Mouse (Mus musculus): ENCODE measurements around the gene S100a2. TPM values are rescaled to one million over a fixed set of nuclear protein-coding genes. Genes with fewer than 3 reads are reported as not detected.

S100a2 gene
- not detected in 2 replicates for polyA plus RNA-seq (2012; rRNA removed)

DNA sequence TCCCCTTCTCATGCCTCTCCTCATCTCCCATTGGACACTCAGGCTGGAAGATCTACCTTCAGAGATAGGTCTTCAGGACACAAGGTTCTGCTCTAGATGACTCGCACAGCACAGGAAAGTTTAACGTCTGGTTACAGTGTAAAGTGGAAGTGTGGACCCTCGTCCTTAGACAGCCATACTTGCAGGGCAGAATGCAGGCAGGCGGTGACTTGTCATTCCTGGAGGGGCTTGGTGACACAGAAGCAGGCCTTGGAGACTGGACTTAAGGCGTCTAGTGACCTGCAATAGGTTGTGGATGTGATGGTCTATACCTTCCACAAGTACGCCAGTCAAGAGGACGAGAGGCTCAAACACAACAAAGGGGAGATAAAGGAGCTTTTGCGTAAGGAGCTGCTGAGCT is at the start of gene S100a2:
Gene S100a2, plus strand, starts transcription at position 301 of the 400 bp plus-strand sequence.
- DNase-seq (ENCODE audit: low read depth): no peak

DNA sequence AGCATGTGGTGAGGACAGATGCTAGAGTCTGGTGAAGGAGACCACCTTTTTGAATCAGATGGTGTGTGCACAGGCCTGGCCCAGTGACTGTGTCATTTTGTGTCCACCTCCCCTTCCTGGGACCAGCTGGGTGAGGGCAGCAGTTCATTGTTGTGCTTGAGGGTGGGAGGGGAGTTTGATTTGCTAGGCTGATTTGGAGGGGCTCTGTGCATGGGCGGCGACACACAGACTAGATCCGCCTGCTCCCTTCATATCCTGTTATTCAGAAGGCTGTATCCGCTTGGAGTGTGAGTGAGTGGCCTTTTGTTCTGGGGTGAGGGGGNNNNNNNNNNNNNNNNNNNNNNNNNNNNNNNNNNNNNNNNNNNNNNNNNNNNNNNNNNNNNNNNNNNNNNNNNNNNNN is 49.1 kb upstream of the S100a2 start:
- no peak for DNase-seq (ENCODE audit: low read depth)

GRCm38 (mm10) chr3:90549676-90550420 is 40.2 kb upstream of the S100a2 start:
- no peak for DNase-seq (ENCODE audit: low read depth)

- no peak for DNase-seq (ENCODE audit: low read depth)
These were observed 39.6 kb upstream of the S100a2 start for GRCm38 (mm10) chr3:90550421-90550790.

DNA sequence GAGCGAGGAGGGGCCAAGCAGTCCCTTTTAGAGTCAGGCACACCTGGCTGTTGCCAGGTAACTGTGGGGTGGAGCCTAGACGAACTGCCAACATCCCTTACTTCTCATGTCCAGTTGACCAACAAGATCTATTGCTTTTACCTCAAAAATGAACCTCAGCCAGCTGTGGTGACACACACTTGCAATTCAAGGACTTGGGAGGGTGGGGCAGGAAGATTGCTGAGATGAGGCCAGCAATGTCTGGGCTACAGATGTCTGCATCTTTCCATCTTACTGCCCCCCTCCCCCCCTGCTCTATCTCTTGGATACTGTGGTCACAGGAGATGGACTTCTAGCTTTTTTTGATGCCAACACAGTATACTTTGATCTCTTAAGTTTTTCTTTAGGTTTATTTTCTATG is 37.8 kb upstream of the S100a2 start:
- no peak for DNase-seq (ENCODE audit: low read depth)

- DNase-seq (ENCODE audit: low read depth): no peak
These were observed 34.1 kb upstream of the S100a2 start for GRCm38 (mm10) chr3:90555954-90556353.

DNA sequence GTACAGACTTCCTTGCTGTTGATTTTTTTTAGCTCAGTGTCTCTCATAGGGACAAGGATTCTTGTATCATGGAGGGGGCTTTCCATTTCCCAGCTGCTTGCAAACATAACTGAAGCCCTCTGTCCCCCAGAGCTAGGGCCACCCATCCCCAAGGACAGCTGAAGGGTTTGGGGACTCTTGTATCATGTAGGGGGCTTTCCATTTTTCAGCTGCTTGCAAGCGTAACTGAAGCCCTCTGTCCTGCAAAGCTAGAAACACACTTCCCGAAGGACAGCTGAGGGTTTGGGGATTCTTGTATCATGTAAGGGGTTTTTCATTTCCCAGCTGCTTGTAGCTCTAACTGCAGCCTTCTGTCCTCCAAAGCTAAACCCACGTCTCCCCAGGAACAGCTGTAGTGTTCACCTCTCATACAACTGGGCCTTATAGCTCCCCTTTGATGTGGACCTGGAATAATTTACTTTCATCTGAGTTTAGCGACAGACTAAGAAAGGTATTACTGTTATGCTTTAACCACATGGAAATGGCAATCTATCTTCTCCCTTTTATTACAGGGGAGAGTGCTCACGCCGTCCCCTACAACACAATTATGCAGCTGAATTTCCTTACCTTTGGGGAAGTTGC is 29.9 kb upstream of the S100a2 start, which contains the start of gene S100a3:
Gene S100a3, plus strand, starts transcription at position 571 of the 621 bp plus-strand sequence.
- DNase-seq (ENCODE audit: low read depth): no peak

DNA sequence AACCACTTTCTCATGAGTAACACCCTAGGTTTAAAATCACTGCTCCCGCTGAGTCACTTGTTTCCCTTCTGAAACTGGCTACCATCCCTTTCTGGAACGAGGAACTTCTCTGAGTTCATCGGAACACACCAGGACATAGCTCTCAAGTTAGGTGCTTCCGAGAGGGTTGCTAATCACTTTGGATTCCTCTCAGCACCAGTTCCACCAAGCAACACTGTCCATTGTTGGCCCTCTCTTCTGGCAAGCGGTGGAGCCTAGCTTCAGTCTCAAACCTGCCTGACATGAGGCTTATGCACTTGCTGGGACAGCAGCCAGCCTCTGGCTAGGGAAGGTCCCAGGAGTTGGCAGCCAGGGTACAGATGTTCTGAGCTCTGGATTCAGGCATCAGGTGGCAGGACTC is 15.4 kb upstream of the S100a2 start:
- no peak for DNase-seq (ENCODE audit: low read depth)

- no peak for DNase-seq (ENCODE audit: low read depth)
These were observed 14.7 kb upstream of the S100a2 start for GRCm38 (mm10) chr3:90575320-90575719.

GRCm38 (mm10) chr3:90576351-90577001 is 13.6 kb upstream of the S100a2 start:
- no peak for DNase-seq (ENCODE audit: low read depth)

- no peak for DNase-seq (ENCODE audit: low read depth)
These were observed 10.6 kb upstream of the S100a2 start for GRCm38 (mm10) chr3:90579433-90579832.

DNA sequence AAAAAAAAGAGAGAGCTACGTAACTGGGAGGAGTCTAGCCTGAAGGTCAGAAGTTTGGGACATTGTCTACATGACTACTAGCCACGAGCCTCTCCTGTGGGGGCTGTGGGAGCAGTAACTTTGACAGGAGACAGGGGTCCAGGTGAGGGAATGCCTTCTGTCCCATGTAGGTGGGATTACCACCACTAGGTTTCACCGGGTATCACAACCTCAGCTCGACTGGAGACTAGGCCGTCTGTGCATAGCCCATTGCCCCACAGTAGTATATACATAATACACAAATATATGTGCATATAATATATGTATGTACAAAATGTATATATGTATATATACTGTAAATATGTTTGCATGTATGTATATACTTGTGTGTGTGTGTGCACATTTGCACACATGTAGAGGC is 8.9 kb upstream of the S100a2 start:
- DNase-seq (ENCODE audit: low read depth): no peak

DNA sequence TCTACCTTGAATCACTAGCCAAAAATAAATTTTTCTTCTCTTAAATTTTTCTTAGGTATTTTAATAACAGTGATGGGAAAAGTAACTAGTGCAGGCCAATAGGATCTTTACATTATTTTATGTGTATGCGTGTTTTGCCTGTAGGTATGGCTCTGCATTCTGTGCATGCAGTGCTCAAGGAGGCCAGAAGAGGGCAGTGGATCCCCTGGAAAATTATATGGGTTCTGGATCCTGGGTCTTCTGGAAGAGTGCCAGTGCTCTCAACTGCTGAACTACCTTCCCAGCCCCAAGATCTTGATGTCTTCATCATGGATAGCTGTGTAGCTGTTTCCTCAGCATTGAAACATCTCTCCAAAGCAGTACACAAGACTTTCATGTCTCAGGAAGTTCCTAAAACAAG is 7.9 kb upstream of the S100a2 start:
- DNase-seq (ENCODE audit: low read depth): no peak

- no peak for DNase-seq (ENCODE audit: low read depth)
These were observed 7.5 kb upstream of the S100a2 start for GRCm38 (mm10) chr3:90582556-90582955.

- DNase-seq (ENCODE audit: low read depth): no peak
These were observed 6.2 kb upstream of the S100a2 start for GRCm38 (mm10) chr3:90583893-90584292.

GRCm38 (mm10) chr3:90585595-90585994 is 4.5 kb upstream of the S100a2 start:
- DNase-seq (ENCODE audit: low read depth): no peak

DNA sequence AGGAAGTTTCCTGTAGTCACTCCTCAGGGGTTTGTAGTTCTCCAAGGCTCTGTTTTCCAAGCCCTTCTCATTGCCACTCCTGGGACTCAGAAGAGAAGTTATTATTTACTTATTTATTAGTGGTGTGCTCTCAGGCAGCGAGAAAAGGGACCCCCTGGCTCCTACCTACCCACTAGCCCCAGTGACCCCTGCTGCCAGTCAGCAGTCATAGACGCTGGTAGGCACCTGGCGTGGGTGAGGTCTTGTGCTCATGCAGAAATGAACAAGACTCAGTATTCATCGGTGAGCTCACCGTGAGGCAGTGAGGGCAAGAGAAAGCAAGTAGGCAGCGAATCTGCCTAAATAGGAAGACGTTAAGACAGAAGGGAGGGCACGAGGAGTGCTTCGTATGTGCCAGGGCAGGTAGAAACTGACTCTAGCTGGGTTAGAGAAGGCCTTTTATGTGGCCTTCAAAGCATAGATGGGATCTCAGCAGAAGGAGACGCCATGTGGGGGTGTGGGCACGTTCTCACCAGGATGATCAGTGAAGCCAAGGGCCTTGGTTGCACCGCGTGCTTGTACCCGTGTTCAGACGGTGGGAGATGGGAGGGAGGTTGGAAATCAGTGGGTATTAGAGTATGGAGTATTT is 3.9 kb upstream of the S100a2 start:
- no peak for DNase-seq (ENCODE audit: low read depth)

DNA sequence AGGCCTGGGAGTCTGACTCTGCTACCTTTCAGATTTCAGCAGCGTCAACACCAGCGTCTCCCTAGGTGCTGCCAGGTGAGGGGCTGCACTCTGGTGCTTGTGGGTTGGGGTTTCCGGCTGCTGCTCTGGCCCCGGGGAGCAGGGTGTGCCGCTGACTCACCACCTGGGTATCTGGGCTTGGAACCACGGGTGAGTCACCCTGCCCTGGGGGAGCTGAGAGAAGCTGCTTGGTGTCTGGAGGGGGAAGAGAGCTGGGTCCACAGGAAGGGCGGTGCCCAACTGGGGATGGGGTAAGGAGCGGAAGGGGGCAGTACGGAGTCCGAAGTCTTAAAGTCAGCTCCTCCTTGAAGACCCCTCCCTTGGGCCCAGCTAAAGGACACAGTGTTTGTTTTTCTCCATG is 3.1 kb upstream of the S100a2 start:
- no peak for DNase-seq (ENCODE audit: low read depth)

GRCm38 (mm10) chr3:90587361-90588101 is 2.5 kb upstream of the S100a2 start:
- no peak for DNase-seq (ENCODE audit: low read depth)

- DNase-seq (ENCODE audit: low read depth): no peak
These were observed 657 bp upstream of the S100a2 start for GRCm38 (mm10) chr3:90589390-90589789.

GRCm38 (mm10) chr3:90594466-90594865 is 4.4 kb downstream of the S100a2 start:
- DNase-seq (ENCODE audit: low read depth): no peak

DNA sequence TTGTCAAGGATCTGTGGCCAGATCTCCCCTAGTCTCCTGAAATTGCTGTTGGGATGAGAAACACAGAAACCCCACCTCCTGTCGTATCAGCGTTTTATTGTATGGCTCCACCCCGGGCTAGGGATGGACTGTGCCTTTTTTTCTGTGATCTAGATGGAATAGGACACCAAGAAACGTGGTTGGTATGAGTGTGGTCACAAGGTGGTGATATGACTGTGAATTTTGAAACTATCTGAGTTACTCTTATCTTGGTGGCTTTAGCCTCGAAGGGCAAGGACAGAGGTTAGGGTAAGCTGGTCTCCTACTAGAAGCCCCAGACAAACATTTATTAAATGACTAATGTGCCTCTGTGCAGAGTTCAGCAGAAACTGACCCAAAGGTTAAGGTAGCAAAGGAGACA is 5.5 kb downstream of the S100a2 start:
- no peak for DNase-seq (ENCODE audit: low read depth)

Data from gonadal fat pad, adult 2 months (tissue).